Mouse (Mus musculus) lung, postnatal 0 days (tissue): ENCODE measurements around the gene Zfp558.

ENCODE experiments used
- CTCF ChIP-seq: IDR thresholded peaks from 2 replicates; pipeline ENCODE4 v1.5.1; 2016; ENCODE audit warnings: antibody characterized with exemption, mild to moderate bottlenecking
- EP300 ChIP-seq: IDR thresholded peaks from 2 replicates; pipeline ENCODE4 v1.6.1; 2016; ENCODE audit warnings: antibody characterized with exemption, mild to moderate bottlenecking, control low read depth

- TF ChIP-seq EP300 (no peak), CTCF (no peak)
Observed at GRCm38 (mm10) chr9:18467350-18467749, 10.7 kb downstream of the Zfp558 start.
